Mouse (Mus musculus) left cerebral cortex, adult 2 months (tissue): ENCODE measurements at regions not wholly inside any gene's neighbourhood (a gene's known extent, or its start where the extent isn't known, plus 50 kb on each side); places are given as distances from the start of the nearest gene placed in this dataset.

Experiments
- DNase-seq, 2 experiments: peaks; one replicate each; pipeline ENCODE4 v3.0.0; 2021 to 2022; ENCODE audit warnings: low spot score in 2 of 2, mixed read lengths in 1 of 2; ENCODE audit errors: extremely low spot score in 1 of 2
- H3K27ac ChIP-seq: fragments of 200-600 bp; 2 replicates; pipeline ENCODE4 v1.8.1; 2022
- H3K4me3 ChIP-seq: fragments of 200-600 bp; 2 replicates; pipeline ENCODE4 v1.8.1; 2022
- CTCF ChIP-seq: fragments of 200-600 bp; IDR thresholded peaks from 2 replicates; pipeline ENCODE4 v1.8.1; 2022; ENCODE audit warnings: antibody characterized with exemption, mild to moderate bottlenecking, moderate library complexity
- intact Hi-C: fragments of 180-260 bp; cut with DNase I; formaldehyde crosslinking; loops from one replicate; pipeline ENCODE4 v1.15.1; 2025

DNA sequence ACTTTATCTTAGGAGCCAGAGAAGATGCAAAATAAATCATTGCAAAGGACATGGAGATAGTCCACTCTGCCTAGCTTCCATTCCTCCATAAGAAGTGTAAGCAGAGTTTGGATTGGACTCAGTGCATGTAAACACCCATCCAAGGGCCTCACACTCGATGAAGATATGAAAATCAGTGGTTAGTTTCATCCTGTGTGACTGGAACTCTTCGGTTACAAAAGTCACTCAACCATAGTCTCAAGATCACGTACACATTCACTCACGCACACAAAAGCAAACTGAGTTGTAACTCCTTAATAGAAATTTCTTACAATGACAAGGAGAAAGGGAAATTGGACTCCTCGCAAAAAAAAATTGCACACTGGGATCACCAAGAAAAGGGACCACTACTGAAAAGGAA lies 206.9 kb downstream of the Wdr11 start:
- H3K27ac ChIP-seq: no peak overlapping the region
- DNase-seq: no peak
- no peak overlapping the region for H3K4me3 ChIP-seq
- intact Hi-C loops: no loop called here
- no peak for TF ChIP-seq CTCF

DNA sequence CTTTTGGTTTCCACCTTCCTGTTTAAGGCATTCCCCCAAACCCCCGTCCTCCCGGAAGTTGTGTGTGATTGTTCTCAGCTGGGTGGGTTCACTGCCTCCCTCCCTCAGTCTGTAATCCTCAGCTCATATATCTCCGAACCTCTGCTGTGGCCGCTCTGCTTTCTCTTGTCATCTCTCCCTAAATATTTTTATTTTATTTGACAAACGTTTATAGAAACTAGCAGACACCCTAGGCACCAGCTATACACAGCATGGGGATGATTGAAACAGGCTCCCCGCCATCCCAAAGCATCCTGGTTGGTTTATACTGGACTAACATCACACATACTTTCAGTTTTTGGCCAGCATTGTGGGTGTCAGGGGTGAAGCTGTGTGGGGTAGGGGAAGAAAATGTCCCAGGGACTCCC lies 208.8 kb downstream of the Wdr11 start:
- no peak for DNase-seq
- Histone ChIP-seq H3K4me3 (no peak overlapping the region), H3K27ac (no peak overlapping the region)
- no peak for TF ChIP-seq CTCF
- intact Hi-C loops: no loop called here

DNA sequence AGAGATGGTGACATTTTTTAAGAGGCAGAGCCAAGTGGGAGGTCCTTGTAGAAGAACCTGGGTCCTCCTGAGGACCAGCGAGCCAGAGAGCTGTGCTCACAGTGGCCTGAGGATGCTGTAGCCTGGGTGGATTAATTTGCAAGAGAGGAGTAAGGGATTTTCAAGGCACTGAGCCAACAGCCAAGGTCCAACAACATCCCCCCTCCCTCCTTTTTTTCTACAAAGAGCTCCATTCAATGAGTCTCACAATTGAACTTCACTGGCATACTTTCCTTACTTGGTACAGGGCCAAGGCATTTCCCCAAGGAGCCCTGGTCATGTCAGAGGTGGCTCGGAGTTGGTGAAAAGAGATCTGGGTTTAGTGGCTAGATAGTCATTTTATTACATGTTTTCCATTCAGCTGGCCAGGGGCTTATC lies 209.8 kb downstream of the Wdr11 start:
- Histone ChIP-seq H3K4me3 (no peak overlapping the region), H3K27ac (no peak overlapping the region)
- intact Hi-C loops: no loop called here
- TF ChIP-seq CTCF: no peak
- peak in 1 of 2 experiments; percentile 12 for DNase-seq

DNA sequence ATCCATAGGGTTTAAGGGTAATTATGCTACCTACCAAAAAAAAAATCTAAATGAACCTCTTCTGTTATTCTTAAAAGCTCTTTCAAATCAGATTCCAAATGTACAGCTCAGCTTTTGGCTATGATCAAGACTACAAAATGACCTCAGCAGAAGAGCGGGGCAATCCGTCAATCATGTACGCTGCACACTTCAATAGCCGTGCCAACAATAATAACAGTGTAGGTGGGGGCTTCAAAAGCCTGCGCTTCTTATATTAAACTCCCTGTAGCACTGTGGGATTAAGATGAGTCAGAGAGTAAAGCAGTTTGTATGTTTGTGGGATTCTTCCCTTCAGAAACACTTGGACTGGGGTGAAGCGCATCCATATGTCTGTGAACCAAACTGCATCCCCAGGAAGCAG lies 210.5 kb downstream of the Wdr11 start:
- TF ChIP-seq CTCF: no peak
- Histone ChIP-seq H3K27ac (no peak overlapping the region), H3K4me3 (no peak overlapping the region)
- no peak for DNase-seq
- intact Hi-C loops: no loop called here

DNA sequence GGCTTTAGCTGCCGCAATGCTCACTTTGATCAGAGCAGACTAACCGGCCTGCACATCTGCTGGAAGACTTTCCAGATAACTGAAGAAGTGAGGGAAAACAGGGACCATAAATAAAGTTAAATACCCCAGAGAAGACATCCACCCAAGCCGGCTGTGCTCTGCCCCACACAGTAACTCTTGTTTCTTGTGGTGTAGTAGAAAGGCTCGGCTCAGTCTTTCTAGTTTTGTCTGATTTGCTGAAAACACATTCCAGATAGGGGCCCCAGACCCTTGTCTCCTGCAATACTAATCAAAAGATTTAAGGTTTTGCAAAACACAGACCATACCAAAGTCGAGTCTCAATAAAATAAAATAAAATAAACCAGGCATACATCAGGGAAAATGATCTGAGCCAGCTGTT lies 213.7 kb downstream of the Wdr11 start:
- no peak for TF ChIP-seq CTCF
- intact Hi-C loops: no loop called here

DNA sequence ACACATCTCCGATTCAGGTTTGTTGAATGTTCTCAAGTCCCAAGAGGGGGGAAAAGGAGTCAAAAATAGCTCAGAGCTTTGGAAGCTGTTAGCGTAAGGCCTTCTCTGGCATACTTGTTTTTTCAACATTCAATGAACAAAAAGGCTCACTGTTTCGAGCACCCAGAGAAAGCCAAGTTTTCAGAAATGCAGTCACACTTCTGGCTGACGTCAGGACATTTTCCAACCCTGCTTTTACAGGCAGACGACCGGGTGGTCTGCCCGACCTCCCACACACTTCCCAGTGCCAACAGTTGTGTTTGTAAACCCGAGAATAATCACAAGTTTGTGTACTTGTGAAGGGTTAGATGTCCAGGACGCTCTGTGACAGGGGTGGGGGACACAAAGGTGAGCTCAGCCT lies 218.5 kb downstream of the Wdr11 start:
- no peak for TF ChIP-seq CTCF
- Histone ChIP-seq H3K27ac (no peak overlapping the region; the same call in 1 of the 2 replicates), H3K4me3 (no peak overlapping the region)
- intact Hi-C loops: no loop called here
- no peak for DNase-seq

More for the DNA sequence above, 213.7 kb downstream of the Wdr11 start:
- DNase-seq: no peak
- H3K4me3 ChIP-seq: no peak overlapping the region
- no peak overlapping the region for H3K27ac ChIP-seq

DNA sequence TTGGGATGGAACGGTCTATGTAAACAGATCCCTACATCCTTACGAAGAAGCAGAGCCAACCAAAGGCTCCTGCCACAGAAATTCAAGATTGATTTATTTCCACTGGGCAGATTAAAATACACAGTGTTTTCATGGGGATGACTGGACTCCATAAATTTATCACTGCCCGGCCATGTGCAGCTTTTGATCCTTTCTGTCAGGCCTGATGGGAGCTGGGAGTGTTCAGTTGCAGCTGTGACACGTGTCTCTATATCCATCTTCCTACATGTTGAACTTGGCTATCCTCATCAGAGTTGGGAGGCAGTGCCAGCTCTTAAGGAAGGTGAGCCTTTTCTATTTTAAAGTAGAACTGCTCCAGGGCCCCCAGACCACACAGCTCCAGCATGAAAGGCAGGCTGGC lies 218.9 kb downstream of the Wdr11 start:
- intact Hi-C loops: no loop called here
- Histone ChIP-seq H3K4me3 (no peak overlapping the region), H3K27ac (no peak overlapping the region; the same call in 1 of the 2 replicates)
- no peak for TF ChIP-seq CTCF
- no peak for DNase-seq

DNA sequence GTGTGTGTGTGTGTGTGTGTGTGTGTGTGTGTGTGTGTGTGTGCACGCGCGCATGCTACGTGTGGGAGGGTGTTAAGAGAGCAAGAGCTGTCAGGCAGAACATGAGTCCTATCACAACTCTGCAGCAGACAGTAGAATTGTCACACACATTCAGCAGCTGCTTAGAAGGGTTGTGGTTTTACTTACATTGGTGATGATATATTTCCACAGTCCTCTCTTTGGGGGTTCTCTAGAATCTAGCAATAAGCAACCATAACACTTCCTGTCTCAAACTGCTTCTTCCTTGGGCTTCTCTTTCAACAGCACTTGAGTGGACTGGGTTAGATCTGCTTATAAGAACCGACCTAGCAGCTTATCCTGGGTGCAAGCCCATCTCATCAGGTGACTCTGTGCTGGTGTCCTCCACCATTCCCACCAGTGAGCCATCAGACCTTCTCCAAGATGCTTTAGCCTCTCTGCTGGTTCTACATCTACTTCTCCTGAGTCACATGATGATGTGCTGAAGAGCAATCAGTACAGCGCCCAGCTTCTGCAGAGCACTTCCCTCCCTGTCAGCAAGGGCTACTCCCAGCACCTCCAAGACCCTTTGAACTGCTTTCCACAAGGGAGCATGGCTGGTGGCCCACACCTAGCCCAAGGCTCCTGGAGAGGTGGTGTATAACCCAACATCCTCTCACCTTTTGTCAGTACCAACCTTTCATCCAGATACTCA lies 222.6 kb downstream of the Wdr11 start:
- no peak overlapping the region for H3K27ac ChIP-seq
- H3K4me3 ChIP-seq: no peak overlapping the region
- DNase-seq: no peak
- intact Hi-C loops: no loop called here
- no peak for TF ChIP-seq CTCF

DNA sequence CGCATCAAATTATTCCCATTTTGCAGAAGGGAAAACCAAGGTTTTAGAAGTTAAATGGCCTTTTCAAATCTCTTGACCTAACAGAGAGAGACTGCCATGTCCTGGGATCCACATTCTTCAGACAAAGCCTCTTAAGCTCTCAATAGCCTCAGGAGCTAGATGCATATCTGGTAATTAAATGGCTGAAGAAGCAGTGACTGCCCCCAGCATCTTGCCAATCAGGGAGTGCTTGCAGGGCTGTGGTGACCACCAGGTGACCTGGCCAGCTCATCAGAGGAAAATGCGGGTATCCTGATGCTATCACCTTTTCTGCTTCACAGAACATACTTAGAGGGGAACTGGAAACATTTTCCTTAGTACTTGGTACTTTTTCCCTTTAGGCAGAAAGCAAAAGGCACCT lies 227.2 kb downstream of the Wdr11 start:
- H3K27ac ChIP-seq: no peak overlapping the region
- H3K4me3 ChIP-seq: no peak overlapping the region
- intact Hi-C loops: no loop called here
- DNase-seq: no peak
- TF ChIP-seq CTCF: no peak

DNA sequence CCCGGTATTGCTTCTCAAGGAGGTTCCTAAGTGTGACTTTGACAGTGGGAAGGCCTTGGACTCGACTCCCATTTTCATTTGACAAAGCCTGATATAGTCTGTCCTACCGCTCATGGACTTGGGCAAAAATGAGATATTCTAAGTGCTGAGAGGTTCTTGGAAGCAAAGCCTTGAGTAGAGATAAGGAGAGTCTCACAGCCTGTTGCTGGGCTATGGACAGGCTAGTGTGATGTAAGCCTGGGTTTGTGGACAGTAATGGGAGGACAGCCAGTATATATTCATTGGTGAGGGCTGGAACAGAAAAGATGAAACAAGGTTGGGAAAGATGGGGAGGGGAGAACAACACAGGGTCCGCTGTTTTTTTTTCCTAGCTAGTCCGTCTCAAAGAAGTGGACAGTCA lies 228.0 kb downstream of the Wdr11 start:
- intact Hi-C loops: no loop called here
- H3K27ac ChIP-seq: no peak overlapping the region
- H3K4me3 ChIP-seq: no peak overlapping the region
- DNase-seq: no peak
- TF ChIP-seq CTCF: no peak

DNA sequence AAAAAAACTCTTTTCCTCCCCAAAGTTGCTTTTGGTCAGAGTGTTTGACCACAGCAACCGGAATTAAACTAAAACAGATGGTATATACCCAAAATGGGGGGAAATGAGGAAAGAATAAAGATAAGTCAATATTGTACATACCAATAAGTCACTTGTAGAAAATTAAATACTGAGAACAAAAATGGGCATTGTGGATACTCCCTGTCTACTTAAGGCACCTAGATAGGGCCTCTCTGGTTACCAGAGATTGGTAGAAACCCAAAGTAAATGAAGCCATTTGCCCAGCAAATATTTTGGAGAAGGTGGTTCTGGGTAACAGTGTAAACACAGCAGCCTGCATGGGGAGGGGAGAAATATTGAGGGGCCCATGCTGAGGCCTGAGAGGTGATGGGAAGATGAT lies 237.3 kb downstream of the Wdr11 start:
- TF ChIP-seq CTCF: no peak
- Histone ChIP-seq H3K4me3 (no peak overlapping the region), H3K27ac (no peak overlapping the region)
- DNase-seq: no peak
- intact Hi-C loops: no loop called here

DNA sequence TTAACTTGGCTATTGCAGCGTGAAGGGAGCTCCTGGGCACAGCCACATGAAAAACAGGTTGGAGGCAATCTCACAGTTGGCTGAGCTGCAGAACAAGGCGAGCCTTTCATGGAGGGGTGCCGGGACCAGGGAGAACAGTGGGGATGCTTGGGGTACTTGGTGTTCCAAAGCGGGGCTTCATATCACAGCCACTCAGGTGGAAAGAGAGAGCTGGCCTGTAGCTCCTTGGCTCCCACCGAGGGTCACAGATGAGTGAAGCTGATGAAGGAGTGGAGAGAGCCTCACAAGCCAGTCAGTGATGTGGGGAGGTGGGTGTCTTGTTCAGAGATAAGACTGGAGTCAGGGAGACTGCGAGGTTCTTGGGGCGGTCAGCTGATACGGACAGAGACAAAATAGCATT lies 241.2 kb downstream of the Wdr11 start:
- DNase-seq: no peak
- intact Hi-C loops: no loop called here
- no peak overlapping the region for H3K27ac ChIP-seq
- TF ChIP-seq CTCF: no peak
- no peak overlapping the region for H3K4me3 ChIP-seq
